Mouse (Mus musculus) heart, adult 9 months (tissue): Measurements from ENCODE around the gene Rnf183.

Source experiments
- DNase-seq, 2 experiments: peaks; one replicate each; pipeline ENCODE4 v3.0.0; 2022; ENCODE audit warnings: low spot score in 2 of 2

The Rnf183 gene

GRCm38 (mm10) chr4:62383207-62383606, 51.8 kb downstream of the Rnf183 start:
- DNase-seq, result no peak

GRCm38 (mm10) chr4:62379724-62380381, 55.2 kb downstream of the Rnf183 start:
- no peak for DNase-seq
